Mouse (Mus musculus): Measurements from ENCODE around the gene Inava. TPM values are rescaled to one million over a fixed set of nuclear protein-coding genes. Genes with fewer than 3 reads are reported as not detected.
A peak's percentile ranks its signal among the peaks of the same experiment; 100 is the strongest.

Inava gene
- total and polyA plus RNA-seq, 3 experiments: 0.34 TPM; not detected in 1

DNA sequence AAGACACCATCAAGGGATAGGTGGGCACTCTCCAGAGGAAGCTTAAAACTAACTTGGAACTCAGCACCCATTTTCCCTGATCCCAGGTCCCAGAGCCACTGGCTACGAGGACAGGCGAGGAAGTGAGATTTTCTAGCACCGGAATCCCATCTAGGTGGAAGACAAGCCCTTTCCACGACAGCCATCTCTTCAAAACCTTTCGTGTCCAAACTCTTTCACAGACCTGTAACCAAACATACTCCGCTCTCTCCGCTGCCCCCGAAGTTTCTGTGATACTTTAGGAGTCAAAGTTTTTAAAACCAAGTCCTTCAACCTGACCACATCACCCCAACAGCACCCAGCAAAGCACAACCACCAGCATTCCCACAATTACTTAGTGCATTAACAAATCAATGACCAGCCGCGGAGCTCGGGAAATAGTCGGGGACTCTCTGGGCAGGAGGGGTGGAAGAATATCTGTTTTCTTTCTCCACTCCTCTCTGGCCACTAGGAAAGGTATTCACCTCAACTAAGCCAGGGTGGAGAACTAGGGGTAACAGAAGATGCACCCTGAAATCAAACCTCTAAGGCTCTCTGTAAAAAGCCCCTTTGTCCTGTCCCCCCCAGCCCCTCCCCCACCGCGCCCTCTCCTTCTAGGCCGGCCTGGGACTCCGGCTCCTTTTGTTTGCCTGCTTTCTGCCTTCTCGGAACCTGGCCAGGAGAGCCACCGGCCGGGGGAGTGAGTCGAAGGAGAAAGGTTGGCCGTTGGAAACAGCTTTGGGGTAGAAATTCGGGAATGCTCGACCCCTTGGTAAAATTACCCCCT lies 876 bp downstream of the Inava start:
- peak overlapping the region; percentile 80 for H3K4me2 ChIP-seq (ENCODE audit: insufficient read depth, low read depth, poor library complexity, severe bottlenecking)
- H3K36me3 ChIP-seq (replicated peaks in 1 of 2; ENCODE audit: control insufficient read depth in 1 of 2, insufficient read depth in 1 of 2, low read length in 1 of 2): no peaks in the 10 kb centered on the region
- peaks cover 22% of the 10 kb centered on the region for H3K27me3 ChIP-seq (replicated peaks)
- dilution Hi-C loops (cut with MboI; ENCODE audit: extremely low pct_ligation_motif_present, extremely low pct_unique_long_range_greater_than_20kb, low sequenced_read_pairs) (no loop called here), in situ Hi-C loops (cut with MboI; ENCODE audit: low pct_ligation_motif_present, low pct_unique_long_range_greater_than_20kb, low sequenced_read_pairs) (no loop called here)
- H3K79me2 ChIP-seq (replicated peaks; ENCODE audit: control insufficient read depth, extremely low read depth, insufficient read depth, poor library complexity, severe bottlenecking): no peaks in the 10 kb centered on the region
- no peak overlapping the region for H3K4me3 ChIP-seq (replicated peaks in 1 of 3; ENCODE audit: low read depth in 2 of 3, low read length in 2 of 3, poor library complexity in 1 of 3)
- TF ChIP-seq POLR2AphosphoS2 (IDR thresholded peaks at IDR 0.05; ENCODE audit: low read depth, low read length) (no peak), SIN3A (IDR thresholded peaks at IDR 0.05; ENCODE audit: low read length) (no peak), EP300 (IDR thresholded peaks at IDR 0.05; ENCODE audit: low read length) (no peak)
- DNase-seq (ENCODE audit: extremely low read depth): no peak
- H3K4me1 ChIP-seq (ENCODE audit: control insufficient read depth in 1 of 2, insufficient read depth in 2 of 2): peaks cover 6 to 18% of the 10 kb centered on the region in 2 experiments; a peak in 2 of 4 replicates
- H3K9me3 ChIP-seq (replicated peaks; ENCODE audit: low read length): no peaks in the 10 kb centered on the region
- H3K27ac ChIP-seq (ENCODE audit: insufficient read depth, low read depth): no peak overlapping the region
- H3K9ac ChIP-seq (ENCODE audit: insufficient read depth, low read depth): no peak overlapping the region

DNA sequence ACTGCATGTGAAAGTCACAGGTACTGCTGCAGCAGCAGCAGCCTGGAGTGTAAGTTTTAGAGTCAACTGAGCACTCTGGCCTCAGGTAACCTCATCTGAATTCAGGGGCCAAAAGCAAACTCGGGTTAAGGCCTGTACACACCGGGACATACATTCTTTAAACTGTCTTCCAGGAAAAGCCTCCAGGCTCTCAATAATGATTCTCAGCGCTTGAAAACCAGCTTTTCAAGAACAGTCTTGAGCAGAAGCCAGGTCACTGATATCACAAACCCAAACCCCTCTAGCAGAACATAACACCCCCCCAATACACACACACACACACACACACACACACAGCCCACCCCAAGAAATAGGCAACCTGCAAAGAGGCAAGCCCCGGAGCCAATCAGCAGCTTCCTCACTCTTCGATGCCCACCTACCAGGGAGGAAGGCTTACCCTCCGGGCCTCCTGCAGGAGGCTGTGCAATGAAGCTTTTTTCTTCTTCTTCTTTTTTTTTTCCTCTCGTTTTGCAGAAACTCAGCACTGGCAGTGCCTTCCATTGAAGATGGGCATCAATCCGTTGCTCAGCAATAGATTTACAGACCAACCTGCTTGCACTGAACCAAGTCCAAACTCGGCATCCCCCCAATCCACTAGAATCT lies 1.7 kb downstream of the Inava start:
- H3K27ac ChIP-seq (ENCODE audit: insufficient read depth, low read depth): no peak overlapping the region
- no peaks in the 10 kb centered on the region for H3K79me2 ChIP-seq (replicated peaks; ENCODE audit: control insufficient read depth, extremely low read depth, insufficient read depth, poor library complexity, severe bottlenecking)
- H3K4me3 ChIP-seq (replicated peaks in 1 of 3; ENCODE audit: low read depth in 2 of 3, low read length in 2 of 3, poor library complexity in 1 of 3): no peak overlapping the region
- peaks cover 22% of the 10 kb centered on the region for H3K27me3 ChIP-seq (replicated peaks)
- peaks cover 6 to 18% of the 10 kb centered on the region in 2 experiments; a peak in 2 of 4 replicates for H3K4me1 ChIP-seq (ENCODE audit: control insufficient read depth in 1 of 2, insufficient read depth in 2 of 2)
- no peak overlapping the region for H3K9ac ChIP-seq (ENCODE audit: insufficient read depth, low read depth)
- in situ Hi-C loops (cut with MboI; ENCODE audit: low pct_ligation_motif_present, low pct_unique_long_range_greater_than_20kb, low sequenced_read_pairs) (no loop called here), dilution Hi-C loops (cut with MboI; ENCODE audit: extremely low pct_ligation_motif_present, extremely low pct_unique_long_range_greater_than_20kb, low sequenced_read_pairs) (no loop called here)
- H3K36me3 ChIP-seq (replicated peaks in 1 of 2; ENCODE audit: control insufficient read depth in 1 of 2, insufficient read depth in 1 of 2, low read length in 1 of 2): no peaks in the 10 kb centered on the region
- DNase-seq (ENCODE audit: extremely low read depth): no peak
- TF ChIP-seq HCFC1 (IDR thresholded peaks at IDR 0.05; ENCODE audit: low read depth, low read length): no peak
- TF ChIP-seq ZNF384 (IDR thresholded peaks at IDR 0.05; ENCODE audit: low read depth, low read length): peak; percentile 51
- H3K4me2 ChIP-seq (ENCODE audit: insufficient read depth, low read depth, poor library complexity, severe bottlenecking): no peak overlapping the region
- H3K9me3 ChIP-seq (replicated peaks; ENCODE audit: low read length): no peaks in the 10 kb centered on the region

DNA sequence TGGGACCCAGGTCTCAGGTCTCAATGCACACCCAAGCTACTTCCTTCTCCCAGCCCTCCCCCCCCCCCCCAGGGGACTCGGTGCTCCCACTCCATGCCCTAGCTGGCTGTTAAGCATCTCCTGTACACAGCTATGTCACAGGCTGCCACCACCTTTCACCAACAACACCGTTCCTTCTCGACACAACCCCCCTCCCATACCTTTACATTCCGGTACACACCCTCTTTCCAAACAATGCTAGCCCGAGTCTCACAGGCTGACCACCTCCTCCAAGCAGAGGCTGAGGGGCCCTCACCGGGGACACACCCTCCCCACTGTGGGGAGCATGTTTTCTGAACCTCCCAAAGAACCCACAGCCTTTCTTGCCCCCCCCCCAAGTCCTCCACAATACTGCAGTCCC lies 2.5 kb downstream of the Inava start:
- no peak overlapping the region for H3K27ac ChIP-seq (ENCODE audit: insufficient read depth, low read depth)
- H3K36me3 ChIP-seq (replicated peaks in 1 of 2; ENCODE audit: control insufficient read depth in 1 of 2, insufficient read depth in 1 of 2, low read length in 1 of 2): no peaks in the 10 kb centered on the region
- peaks cover 9 to 20% of the 10 kb centered on the region in 2 experiments for H3K4me1 ChIP-seq (ENCODE audit: control insufficient read depth in 1 of 2, insufficient read depth in 2 of 2)
- DNase-seq (ENCODE audit: extremely low read depth): no peak
- H3K9me3 ChIP-seq (replicated peaks; ENCODE audit: low read length): no peaks in the 10 kb centered on the region
- H3K4me3 ChIP-seq (replicated peaks in 1 of 3; ENCODE audit: low read depth in 2 of 3, low read length in 2 of 3, poor library complexity in 1 of 3): no peak overlapping the region
- H3K9ac ChIP-seq (ENCODE audit: insufficient read depth, low read depth): no peak overlapping the region
- peaks cover 22% of the 10 kb centered on the region for H3K27me3 ChIP-seq (replicated peaks)
- no peak overlapping the region for H3K4me2 ChIP-seq (ENCODE audit: insufficient read depth, low read depth, poor library complexity, severe bottlenecking)
- no peaks in the 10 kb centered on the region for H3K79me2 ChIP-seq (replicated peaks; ENCODE audit: control insufficient read depth, extremely low read depth, insufficient read depth, poor library complexity, severe bottlenecking)
- dilution Hi-C loops (cut with MboI; ENCODE audit: extremely low pct_ligation_motif_present, extremely low pct_unique_long_range_greater_than_20kb, low sequenced_read_pairs): no loop called here
- TF ChIP-seq ZC3H11A (IDR thresholded peaks at IDR 0.05; ENCODE audit: low read depth, low read length) (no peak), MAX (IDR thresholded peaks at IDR 0.05; ENCODE audit: low read length) (no peak), TBP (conservative IDR thresholded peaks at IDR 0.05; ENCODE audit: low read depth, low read length) (no peak), CHD1 (IDR thresholded peaks at IDR 0.05; ENCODE audit: low read depth, low read length) (no peak), POLR2AphosphoS2 (IDR thresholded peaks at IDR 0.05; ENCODE audit: low read depth, low read length) (no peak), CTCF (conservative IDR thresholded peaks at IDR 0.05 in 1 of 2, IDR thresholded peaks at IDR 0.05 in 1 of 2; ENCODE audit: low read depth in 2 of 2, low read length in 2 of 2) (no peak), BHLHE40 (IDR thresholded peaks at IDR 0.05; ENCODE audit: low read depth, low read length) (no peak), JUND (conservative IDR thresholded peaks at IDR 0.05; ENCODE audit: low read depth, low read length) (no peak), PAX5 (IDR thresholded peaks at IDR 0.05; ENCODE audit: low read length) (no peak), SMC3 (IDR thresholded peaks at IDR 0.05; ENCODE audit: low read depth, low read length) (no peak), MAFK (IDR thresholded peaks at IDR 0.05; ENCODE audit: insufficient replicate concordance, low read length) (no peak), MYC (IDR thresholded peaks at IDR 0.05; ENCODE audit: low read depth, low read length) (no peak), MEF2A (IDR thresholded peaks at IDR 0.05; ENCODE audit: borderline replicate concordance, low read depth, low read length) (no peak), POLR2A (IDR thresholded peaks at IDR 0.05; ENCODE audit: low read depth, low read length) (no peak), SIN3A (IDR thresholded peaks at IDR 0.05; ENCODE audit: low read length) (no peak), USF2 (conservative IDR thresholded peaks at IDR 0.05; ENCODE audit: low read depth, low read length) (no peak), IRF4 (IDR thresholded peaks at IDR 0.05; ENCODE audit: low read depth, low read length) (no peak)
- in situ Hi-C loops (cut with MboI; ENCODE audit: low pct_ligation_motif_present, low pct_unique_long_range_greater_than_20kb, low sequenced_read_pairs): no loop called here
